Mouse (Mus musculus) CH12.LX (cell line): Measurements from ENCODE around the gene Mid2.

Experiments
- EP300 ChIP-seq: IDR thresholded peaks from 2 replicates; pipeline ENCODE4 v1.6.1; 2011; ENCODE audit warnings: low read length, improper control_type of control experiment
- MAX ChIP-seq: IDR thresholded peaks from 2 replicates; pipeline ENCODE4 v1.6.1; 2011; ENCODE audit warnings: low read length, improper control_type of control experiment
- PAX5 ChIP-seq: IDR thresholded peaks from 2 replicates; pipeline ENCODE4 v1.6.1; 2012; ENCODE audit warnings: low read length, inconsistent platforms, mixed read lengths

- TF ChIP-seq PAX5 (no peak), EP300 (no peak), MAX (no peak)
Measured at GRCm38 (mm10) chrX:140722400-140722799, 58.0 kb downstream of the Mid2 start.
